Mouse (Mus musculus) brown adipose tissue, adult 24 weeks (tissue): ENCODE measurements around the gene Serpinb9e. TPM values are rescaled to one million over a fixed set of nuclear protein-coding genes. Genes with fewer than 3 reads are reported as not detected.
"Not testable (repeated sequence)": the region's sequence is repeated elsewhere in the genome, so short reads cannot be mapped to it uniquely, and the experiment has no call there.

Source experiments
- H3K27ac ChIP-seq: fragments of 200-500 bp; replicated peaks from 2 replicates; pipeline ENCODE4 v1.5.1; 2012; ENCODE audit warnings: low read depth, mild to moderate bottlenecking, low read length
- H3K4me1 ChIP-seq: fragments of 200-500 bp; 2 replicates; pipeline ENCODE4 v1.6.1; 2012; ENCODE audit warnings: low read length, mixed read lengths; ENCODE audit not compliant: control insufficient read depth, insufficient read depth, insufficient read length
- H3K4me3 ChIP-seq: fragments of 200-500 bp; 2 replicates; pipeline ENCODE4 v1.5.1; 2012; ENCODE audit warnings: low read depth, mild to moderate bottlenecking, low read length, moderate library complexity; ENCODE audit not compliant: insufficient read depth
- polyA plus RNA-seq: library from polyadenylated mRNA; stranded (reverse); fragments of >200 nt; gene quantifications from 2 replicates; pipeline ENCODE4 v1.2.4, GENCODE M21; 2012; ENCODE audit not compliant: missing spikeins, insufficient read depth, insufficient read length

Serpinb9e gene
- polyA plus RNA-seq: not detected in 2 replicates

DNA sequence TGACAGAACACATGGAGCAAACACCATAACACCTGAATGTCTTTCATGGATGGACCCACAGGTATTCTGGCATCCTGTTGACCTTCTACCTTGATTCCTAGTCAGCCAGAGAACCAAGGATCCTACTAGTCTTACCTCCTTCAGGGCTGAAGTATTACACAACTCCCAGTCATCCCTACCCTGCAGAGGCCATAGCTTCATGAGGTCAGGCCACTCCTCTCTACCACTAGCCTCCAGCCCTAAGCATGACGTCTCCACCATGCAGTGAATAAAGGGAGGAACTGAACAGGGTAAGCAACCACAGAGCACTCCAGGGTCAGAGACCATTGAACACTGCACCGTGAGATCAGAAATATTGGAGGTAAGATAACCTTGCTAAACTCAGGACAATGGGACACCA, at the start of gene Serpinb9e:
Serpinb9e (plus strand) TSS at position 301 of the 400 bp plus-strand sequence.
- H3K27ac ChIP-seq, H3K4me1 ChIP-seq, H3K4me3 ChIP-seq: not testable (repeated sequence)

DNA sequence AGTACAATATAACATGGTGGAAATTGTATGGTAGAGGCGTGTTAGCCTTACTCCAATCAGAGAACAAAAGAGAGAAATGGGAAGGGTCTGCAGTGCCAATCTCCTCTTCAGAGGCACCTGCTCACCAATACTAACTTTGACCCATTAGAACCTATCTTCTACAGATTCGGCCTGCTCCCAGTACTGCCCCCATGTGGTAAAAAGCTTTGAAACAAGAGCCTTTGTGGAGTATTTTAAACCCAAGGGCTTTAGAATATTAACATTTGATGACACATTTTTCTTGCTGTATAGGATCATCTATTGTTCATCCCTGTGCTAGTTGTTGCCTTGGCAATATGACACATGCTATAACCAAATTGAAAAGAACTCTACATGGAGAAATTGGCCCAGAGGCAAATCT, 49.7 kb upstream of the Serpinb9e start:
- Histone ChIP-seq H3K4me3 (no peak overlapping the region), H3K27ac (no peak overlapping the region), H3K4me1 (no peaks in the 10 kb centered on the region)

DNA sequence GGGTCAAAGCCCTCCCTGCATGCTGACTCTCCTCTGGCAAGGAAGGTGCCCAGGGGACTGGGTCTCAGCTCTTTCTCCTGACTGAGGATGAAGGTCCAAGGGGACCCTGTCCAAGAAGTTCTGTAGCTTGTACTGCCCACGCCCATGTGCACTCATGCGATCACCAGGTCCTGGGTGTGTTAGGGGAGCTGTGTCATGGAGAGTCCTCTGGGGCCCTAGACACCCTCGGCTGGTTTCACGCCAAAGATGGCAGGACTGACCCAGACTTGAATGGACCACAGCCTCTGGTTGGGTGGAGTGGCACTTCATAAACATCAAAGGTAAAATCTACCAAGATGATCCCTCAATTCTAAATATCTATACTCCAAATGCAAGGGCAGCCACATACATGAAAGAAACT, 59.2 kb downstream of the Serpinb9e start:
- H3K27ac ChIP-seq, H3K4me3 ChIP-seq, H3K4me1 ChIP-seq: not testable (repeated sequence)

Other genes starting within 250 kb of the Serpinb9e start
- 6.1 and 9.8 TPM in 2 replicates for gene Serpinb9, start 246.4 kb upstream of the Serpinb9e start, polyA plus RNA-seq
- gene Serpinb9b, start 222.2 kb upstream of the Serpinb9e start, polyA plus RNA-seq: not detected in 2 replicates
- not detected in 2 replicates for gene Serpinb1b, start 171.0 kb upstream of the Serpinb9e start, polyA plus RNA-seq
- not detected in 2 replicates for gene Serpinb9c, start 89.9 kb upstream of the Serpinb9e start, polyA plus RNA-seq
- gene Serpinb9d, start 56.7 kb upstream of the Serpinb9e start, polyA plus RNA-seq: not detected in 2 replicates
- not detected in 2 replicates for gene Serpinb9f, start 74.5 kb downstream of the Serpinb9e start, polyA plus RNA-seq
- not detected in 2 replicates for gene Gm11397, start 146.1 kb downstream of the Serpinb9e start, polyA plus RNA-seq
- gene Serpinb9g, start 235.2 kb downstream of the Serpinb9e start, polyA plus RNA-seq: not detected in 2 replicates